7 mouse cellular contexts compared by ENCODE assay signal in the genomic region with DNA sequence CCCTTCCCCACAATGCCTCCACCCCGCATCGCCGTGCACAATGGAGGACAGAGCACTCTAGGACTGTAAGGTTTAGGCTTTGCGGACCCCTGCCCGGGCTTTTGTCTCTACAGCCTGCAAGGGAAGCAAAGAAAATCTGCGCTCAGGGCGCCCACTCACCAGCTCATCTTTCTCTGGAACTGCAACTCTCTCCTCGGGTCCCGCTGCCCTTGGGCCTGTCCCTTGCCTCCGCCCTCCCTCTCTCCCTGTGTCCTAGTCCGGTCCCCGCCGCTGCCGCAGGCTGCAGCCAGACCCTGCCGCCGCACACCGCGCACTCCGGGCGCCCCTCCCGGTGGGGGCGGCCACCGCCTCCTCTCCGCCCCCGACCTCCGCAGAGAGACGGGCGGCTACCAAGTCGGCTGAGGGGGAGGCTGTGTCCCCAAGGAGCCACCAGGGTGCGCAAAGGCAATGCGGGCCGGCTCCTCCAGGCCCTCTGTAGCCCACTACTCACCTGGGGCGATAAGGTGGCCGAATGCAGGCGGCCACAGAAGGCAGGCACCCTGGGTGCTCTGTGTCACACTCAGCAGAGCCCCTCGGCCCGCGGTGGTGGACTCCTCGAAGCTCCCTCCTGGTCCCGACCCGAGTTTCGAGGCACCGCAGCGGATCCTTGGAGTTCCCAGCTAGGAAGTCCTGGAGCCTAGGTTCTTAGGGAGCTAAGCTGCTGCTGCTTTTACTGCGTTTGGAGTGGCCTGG.
A peak's percentile ranks its signal among the peaks of the same experiment; 100 is the strongest.
DNase-seq lines count a peak whose midpoint lies in the region; ATAC-seq and TF ChIP-seq lines count a peak whose summit lies in the region.

No protein-coding gene starts in this region.

- peak; percentile 91 for DNase-seq in embryonic facial prominence, embryonic 14.5 days (ENCODE audit: low spot score)
- peak; percentile 88 for DNase-seq in heart, embryonic 10.5 days (ENCODE audit: low spot score)
- peak; percentile 93 for DNase-seq in kidney, adult 9 months
- peak; percentile 82 for DNase-seq in midbrain, embryonic 14.5 days
- DNase-seq in spleen, postnatal 4 days (ENCODE audit: low spot score in 2 of 2), result peak; percentile 24 to 65

- H3K36me3 ChIP-seq in embryonic facial prominence, embryonic 14.5 days (ENCODE audit: control insufficient read depth, insufficient read depth, low read length), result no peaks in the 10 kb centered on the region
- H3K36me3 ChIP-seq in heart, embryonic 10.5 days, result no peaks in the 10 kb centered on the region
- no peaks in the 10 kb centered on the region for H3K36me3 ChIP-seq in limb, embryonic 13.5 days
- no peaks in the 10 kb centered on the region for H3K36me3 ChIP-seq in midbrain, embryonic 14.5 days (ENCODE audit: control insufficient read depth, insufficient read depth, low read length)

- H3K27me3 ChIP-seq in embryonic facial prominence, embryonic 14.5 days (replicated peaks; ENCODE audit: control insufficient read depth, insufficient read depth, low read length), result no peaks in the 10 kb centered on the region
- H3K27me3 ChIP-seq in heart, embryonic 10.5 days (ENCODE audit: insufficient read depth, poor library complexity, severe bottlenecking), result no peaks in the 10 kb centered on the region
- H3K27me3 ChIP-seq in limb, embryonic 13.5 days, result no peaks in the 10 kb centered on the region
- H3K27me3 ChIP-seq in midbrain, embryonic 14.5 days (ENCODE audit: control insufficient read depth, insufficient read depth, low read length), result no peaks in the 10 kb centered on the region

- 2% methylated on average over 45 of the region's 45 CpGs for WGBS in bone marrow, adult 2 months
- WGBS in embryonic facial prominence, embryonic 14.5 days, result 0% methylated on average over 38 of the region's 45 CpGs
- WGBS in heart, embryonic 10.5 days, result under 1% methylated on average over 45 of the region's 45 CpGs
- WGBS in limb, embryonic 13.5 days, result 0% methylated on average over 45 of the region's 45 CpGs
- WGBS in midbrain, embryonic 14.5 days, result under 1% methylated on average over 45 of the region's 45 CpGs

- no peak for TF ChIP-seq POLR2A in bone marrow, adult 2 months (IDR thresholded peaks at IDR 0.05; ENCODE audit: borderline replicate concordance, control insufficient read depth, low read depth, low read length)

- H3K9me3 ChIP-seq in embryonic facial prominence, embryonic 14.5 days (ENCODE audit: control insufficient read depth, low read length), result no peaks in the 10 kb centered on the region
- no peaks in the 10 kb centered on the region for H3K9me3 ChIP-seq in heart, embryonic 10.5 days
- H3K9me3 ChIP-seq in limb, embryonic 13.5 days, result no peaks in the 10 kb centered on the region
- H3K9me3 ChIP-seq in midbrain, embryonic 14.5 days (ENCODE audit: control insufficient read depth, low read length), result no peaks in the 10 kb centered on the region

- peak overlapping the region; percentile 21 for H3K4me3 ChIP-seq in bone marrow, adult 2 months (replicated peaks; ENCODE audit: control insufficient read depth, low read depth, low read length)
- H3K4me3 ChIP-seq in embryonic facial prominence, embryonic 14.5 days (ENCODE audit: low read depth, low read length), result peak overlapping the region; percentile 77
- H3K4me3 ChIP-seq in heart, embryonic 10.5 days, result peak overlapping the region; percentile 74
- peak overlapping the region; percentile 85 for H3K4me3 ChIP-seq in limb, embryonic 13.5 days
- peak overlapping the region; percentile 62 for H3K4me3 ChIP-seq in midbrain, embryonic 14.5 days (replicated peaks; ENCODE audit: low read depth, low read length)

- peak overlapping the region; percentile 93 for H3K9ac ChIP-seq in embryonic facial prominence, embryonic 14.5 days (ENCODE audit: low read depth, low read length)
- peak overlapping the region; percentile 94 for H3K9ac ChIP-seq in limb, embryonic 13.5 days
- peak overlapping the region; percentile 66 for H3K9ac ChIP-seq in midbrain, embryonic 14.5 days (replicated peaks; ENCODE audit: low read length)

- peak overlapping the region; percentile 78 for H3K4me2 ChIP-seq in embryonic facial prominence, embryonic 14.5 days (ENCODE audit: low read depth, low read length)
- peak overlapping the region; percentile 75 for H3K4me2 ChIP-seq in limb, embryonic 13.5 days (replicated peaks)
- H3K4me2 ChIP-seq in midbrain, embryonic 14.5 days (ENCODE audit: low read length), result peak overlapping the region; percentile 98

- no peaks in the 10 kb centered on the region for H3K4me1 ChIP-seq in bone marrow, adult 2 months (ENCODE audit: control insufficient read depth, insufficient read depth, low read length)
- peaks cover 16% of the 10 kb centered on the region for H3K4me1 ChIP-seq in embryonic facial prominence, embryonic 14.5 days (ENCODE audit: control insufficient read depth, insufficient read depth, low read length)
- H3K4me1 ChIP-seq in heart, embryonic 10.5 days, result peaks cover 20% of the 10 kb centered on the region
- H3K4me1 ChIP-seq in limb, embryonic 13.5 days, result peaks cover 41% of the 10 kb centered on the region
- H3K4me1 ChIP-seq in midbrain, embryonic 14.5 days (ENCODE audit: control insufficient read depth, insufficient read depth, low read length), result peaks cover 4% of the 10 kb centered on the region; the same call in 1 of the 2 replicates

- TF ChIP-seq CTCF in bone marrow, adult 2 months (IDR thresholded peaks at IDR 0.05; ENCODE audit: control insufficient read depth, insufficient read depth, low read length), result no peak

- ATAC-seq in embryonic facial prominence, embryonic 14.5 days (ENCODE audit: low read depth), result peak; percentile 96
- ATAC-seq in limb, embryonic 13.5 days (ENCODE audit: low FRiP score, low read depth), result peak; percentile 95
- ATAC-seq in midbrain, embryonic 14.5 days (ENCODE audit: low FRiP score, low TSS enrichment), result peak; percentile 92

- peak overlapping the region; percentile 11; the same call in 1 of the 2 replicates for H3K27ac ChIP-seq in bone marrow, adult 2 months (ENCODE audit: control insufficient read depth, insufficient read depth, low read depth, low read length, poor library complexity)
- H3K27ac ChIP-seq in embryonic facial prominence, embryonic 14.5 days (replicated peaks; ENCODE audit: low read depth, low read length), result peak overlapping the region; percentile 90
- peak overlapping the region; percentile 93 for H3K27ac ChIP-seq in heart, embryonic 10.5 days
- H3K27ac ChIP-seq in limb, embryonic 13.5 days, result peak overlapping the region; percentile 95
- H3K27ac ChIP-seq in midbrain, embryonic 14.5 days (replicated peaks; ENCODE audit: low read depth, low read length), result peak overlapping the region; percentile 0; the same call in 1 of the 2 replicates

Comparison
In these comparisons a context has a peak if more than half of its experiments do, and no peak if none do; other contexts are left out.
1. Peak in every context shown above with its lines: DNase-seq, ATAC-seq, H3K4me3 ChIP-seq and H3K27ac ChIP-seq.
2. H3K27ac ChIP-seq: peak in every context shown above with its lines; median percentile 95 in limb, embryonic 13.5 days; 93 in heart, embryonic 10.5 days; 90 in embryonic facial prominence, embryonic 14.5 days; 11 in bone marrow, adult 2 months; 0 in midbrain, embryonic 14.5 days.
3. H3K4me3 ChIP-seq: peak in every context shown above with its lines; median percentile 85 in limb, embryonic 13.5 days; 77 in embryonic facial prominence, embryonic 14.5 days; 74 in heart, embryonic 10.5 days; 62 in midbrain, embryonic 14.5 days; 21 in bone marrow, adult 2 months.